Mouse (Mus musculus) E14TG2a.4 (cell line): Measurements from ENCODE around the gene Gm10803.

Experiments used
- CTCF ChIP-seq: conservative IDR thresholded peaks from 2 replicates; pipeline ENCODE4 v1.5.1; 2014; ENCODE audit warnings: low read length
- NANOG ChIP-seq: IDR thresholded peaks from 2 replicates; pipeline ENCODE4 v1.6.1; 2014; ENCODE audit warnings: borderline replicate concordance, low read length, mixed read lengths

GRCm38 (mm10) chr2:93567675-93568074 lies 7.3 kb downstream of the Gm10803 start:
- no peak for TF ChIP-seq CTCF
- TF ChIP-seq NANOG: no peak
